Mouse (Mus musculus) gastrocnemius, postnatal 25 days (tissue): ENCODE data around the gene Zzz3. TPM values are rescaled to one million over a fixed set of nuclear protein-coding genes. Genes with fewer than 3 reads are reported as not detected.

Source experiments
- DNase-seq: peaks from one replicate; pipeline ENCODE4 v3.0.0; 2022
- total RNA-seq, 2 experiments: library from RNA; stranded (reverse); gene quantifications; 1 replicate in 1 of 2; 2 replicates in 1 of 2; pipeline ENCODE4 v1.2.3; 2021

Gene Zzz3
- total RNA-seq, 2 experiments from 2014 or later, result 15.3 to 16.1 TPM

DNA sequence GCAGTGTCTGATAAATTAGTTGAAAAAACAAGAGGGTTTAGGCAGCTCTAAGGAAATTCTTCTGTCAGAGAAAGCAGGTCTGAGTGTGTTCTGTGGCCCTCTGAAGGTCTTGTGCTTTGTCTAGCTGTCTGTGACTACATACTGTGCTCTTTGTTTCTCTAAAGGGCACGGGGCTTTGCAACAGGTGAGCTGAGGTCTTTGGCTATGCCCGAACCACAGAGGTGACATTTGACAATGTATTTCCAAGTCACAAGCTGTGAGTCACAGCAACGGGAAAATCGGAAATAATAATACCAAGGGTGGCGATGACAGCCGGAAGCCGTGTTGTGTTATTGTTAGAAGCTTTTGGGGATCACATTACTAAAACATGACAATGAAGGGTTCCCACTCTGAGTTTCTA lies 101.8 kb downstream of the Zzz3 start:
- DNase-seq, result no peak

DNA sequence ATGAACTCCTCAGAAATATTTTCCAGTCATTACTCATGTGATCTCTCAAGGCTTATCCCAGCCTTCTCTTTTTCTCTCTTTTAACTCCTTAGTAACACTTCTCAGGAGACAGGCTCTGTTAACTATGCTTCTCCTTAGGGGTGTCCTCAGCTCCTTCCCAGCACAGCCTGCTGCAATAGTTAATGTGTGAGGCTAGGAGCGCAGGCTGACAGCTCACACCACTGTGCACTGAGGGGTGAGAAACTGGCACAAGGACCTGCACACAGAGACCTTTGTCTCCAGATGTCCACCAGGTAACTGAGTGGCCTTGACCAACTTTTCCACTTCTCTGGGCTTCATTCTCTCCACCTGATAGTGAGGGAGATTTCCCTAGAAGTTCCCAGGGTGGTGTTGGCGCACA lies 102.6 kb downstream of the Zzz3 start:
- DNase-seq, result no peak

DNA sequence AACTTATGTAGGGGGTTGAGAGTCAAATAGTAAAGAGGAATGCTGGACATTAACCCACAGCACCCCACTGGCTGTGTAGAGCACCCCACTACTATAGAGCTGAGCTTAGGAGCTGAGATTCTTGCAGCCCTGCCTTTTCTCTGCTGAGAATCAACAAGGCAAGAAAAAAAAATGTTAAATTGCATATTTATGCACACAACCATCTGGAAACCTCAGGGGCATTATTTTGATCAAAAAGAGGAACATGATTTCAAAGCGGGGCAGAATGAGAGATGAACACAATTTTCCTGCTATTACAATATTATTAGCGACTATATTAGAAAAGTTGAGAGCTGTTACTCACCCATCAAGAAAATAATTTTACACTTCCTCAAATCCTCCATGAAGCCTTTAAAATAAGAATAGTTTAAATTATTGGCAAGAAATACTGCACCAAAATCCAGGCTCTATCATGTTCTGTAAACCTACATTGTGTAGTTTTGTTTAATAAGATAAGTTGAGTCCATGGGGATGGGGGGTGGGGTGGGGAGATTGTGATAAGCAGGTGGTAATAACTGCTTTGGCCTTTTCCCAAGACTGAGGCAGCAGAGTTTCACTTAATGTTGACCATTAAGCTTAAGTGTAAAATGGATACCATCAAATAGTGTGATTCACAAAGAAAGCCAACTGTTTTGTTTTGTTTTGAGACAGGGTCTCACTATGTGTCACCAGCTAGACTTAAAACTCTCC lies 103.9 kb downstream of the Zzz3 start:
- DNase-seq, result no peak

DNA sequence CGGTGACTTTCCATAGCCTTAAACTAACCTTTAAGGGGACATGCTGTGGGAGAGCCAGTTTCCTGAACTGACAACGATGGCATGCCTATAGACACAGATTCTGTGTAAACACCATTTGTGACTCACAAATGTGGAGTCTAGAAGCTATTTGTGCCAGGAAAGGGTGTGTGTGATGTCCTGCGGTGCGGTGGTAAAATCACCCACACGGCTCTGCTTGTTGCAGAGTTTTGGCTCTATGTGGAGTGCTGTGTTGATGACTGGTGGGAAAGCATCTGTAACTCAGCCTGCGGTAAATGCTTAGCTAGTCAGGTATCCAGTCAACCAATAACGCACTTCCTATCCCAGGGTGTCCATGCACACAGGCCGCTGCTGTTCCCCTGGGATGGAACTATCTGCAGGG lies 112.6 kb downstream of the Zzz3 start:
- no peak for DNase-seq

DNA sequence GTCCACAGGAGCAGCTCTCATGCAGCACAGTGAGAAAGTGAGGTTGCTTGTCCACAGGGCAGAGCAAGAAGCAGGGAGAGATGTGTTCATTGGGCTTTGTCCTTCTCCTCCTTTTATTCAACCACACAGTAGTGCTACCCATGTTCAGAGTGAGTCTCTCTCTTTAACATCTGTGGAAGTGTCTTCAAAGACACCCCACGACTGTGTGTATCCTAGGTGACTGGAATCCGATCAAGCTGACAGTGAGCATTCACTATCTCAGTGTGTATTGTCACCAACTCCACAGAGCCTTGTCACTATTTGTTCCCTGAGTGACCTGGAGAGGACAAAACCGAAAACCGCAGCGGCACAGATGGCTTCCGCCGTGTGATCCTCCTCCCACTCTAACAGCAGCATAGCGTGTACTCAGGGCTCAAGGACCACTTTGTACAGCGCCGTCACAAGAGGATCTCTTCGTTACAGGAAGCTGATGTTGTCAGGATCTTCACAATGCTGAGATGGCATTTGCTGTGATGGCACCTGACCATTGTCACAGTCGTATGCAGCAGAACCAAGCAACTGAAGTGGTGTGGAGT lies 113.2 kb downstream of the Zzz3 start:
- DNase-seq, result no peak

DNA sequence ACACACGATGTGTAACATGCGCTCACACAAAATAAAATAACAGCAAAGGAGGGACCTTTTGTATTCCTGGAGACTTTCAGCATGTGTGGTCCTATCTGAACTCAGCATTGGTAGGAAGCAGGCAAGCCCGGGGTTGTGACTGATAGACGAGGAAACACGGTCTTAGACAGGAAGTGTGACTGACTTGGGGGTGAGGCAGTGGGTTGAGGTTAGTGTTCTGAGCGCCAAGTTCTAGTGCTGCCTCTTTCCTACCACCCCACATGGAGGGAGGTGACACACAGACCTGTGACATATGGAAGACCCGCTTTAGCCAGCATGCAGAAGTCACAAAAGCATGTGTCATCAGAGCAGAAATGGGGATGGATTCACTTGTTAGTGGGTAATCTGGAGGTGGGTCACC lies 114.0 kb downstream of the Zzz3 start:
- no peak for DNase-seq

Other genes with a start within 250 kb of the Zzz3 start
- under 1 TPM; 0.24 to 0.59 TPM for gene Gipc2, start 229.2 kb upstream of the Zzz3 start, total RNA-seq
- gene Dnajb4, start 185.2 kb upstream of the Zzz3 start, total RNA-seq, result 10 to 100 TPM; 43.3 to 47.7 TPM
- gene Fubp1, start 185.1 kb upstream of the Zzz3 start, total RNA-seq, result 10 to 100 TPM; 29.1 to 29.7 TPM
- 100 to 1,000 TPM; 331 to 433 TPM for gene Nexn, start 129.1 kb upstream of the Zzz3 start, total RNA-seq
- 1 to 10 TPM; 4.8 to 5.7 TPM for gene Miga1, start 55.1 kb upstream of the Zzz3 start, total RNA-seq
- 10 to 100 TPM; 17.6 to 22.9 TPM for gene Usp33, start 49.0 kb upstream of the Zzz3 start, total RNA-seq